Mouse (Mus musculus) activated CD4-positive, CD25-positive, alpha-beta regulatory T cell (primary cell): Measurements from ENCODE around the gene Sorbs2. TPM values are rescaled to one million over a fixed set of nuclear protein-coding genes. Genes with fewer than 3 reads are reported as not detected.

Experiments
- polyA plus RNA-seq, 2 experiments: library from polyadenylated mRNA; unstranded; fragments of 100-300 nt; shearing (Covaris generic); gene quantifications; one replicate each; pipeline ENCODE4 v1.2.1; 2017

Sorbs2 gene
- polyA plus RNA-seq = 1 to 10 TPM in 1 of 2 experiments, not detected in 1; 1.6 TPM

DNA sequence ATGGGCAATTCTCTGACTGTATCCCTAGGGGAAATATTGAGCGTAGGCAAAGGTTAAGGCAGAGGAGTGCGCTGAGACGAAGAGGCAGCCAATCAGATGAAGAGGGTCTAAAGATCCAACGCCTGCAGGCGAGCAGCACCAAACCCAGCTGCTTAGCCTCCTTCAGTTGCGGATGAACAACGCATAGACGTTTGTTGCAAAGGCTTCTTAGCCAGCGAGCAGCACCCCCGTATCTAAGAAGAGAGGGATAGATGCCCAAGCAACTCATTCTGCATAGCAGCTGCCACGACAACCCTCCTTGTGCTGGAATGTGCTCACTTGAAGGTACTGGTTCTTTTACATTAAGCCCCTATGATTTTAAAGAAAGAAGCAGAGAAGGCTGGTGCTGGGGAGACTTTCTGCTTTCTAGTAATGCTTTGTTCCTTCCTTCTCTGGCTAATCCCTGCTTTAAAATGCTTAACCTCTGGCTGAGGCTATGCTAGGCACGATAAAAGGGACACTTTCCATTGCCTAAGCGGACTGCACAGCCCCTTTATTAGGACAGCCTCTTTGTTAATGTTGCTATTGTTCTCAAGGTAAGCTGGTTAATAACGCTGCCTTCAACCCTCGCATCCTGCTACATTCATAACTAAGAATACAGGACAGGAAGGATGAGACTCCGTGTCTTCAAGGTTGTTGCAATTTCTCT, at the start of gene Sorbs2:
TSS of gene Sorbs2 (plus strand) at position 155 of the 688 bp plus-strand sequence.

Other genes starting within 250 kb of the Sorbs2 start
- under 1 TPM in 1 of 2 experiments, not detected in 1; 0.10 TPM for gene F11, start 245.8 kb upstream of the Sorbs2 start, polyA plus RNA-seq
- gene Klkb1, start 212.9 kb upstream of the Sorbs2 start, polyA plus RNA-seq = under 1 TPM; 0.07 to 0.29 TPM
- not detected for gene Gm45753, start 199.3 kb upstream of the Sorbs2 start, polyA plus RNA-seq
- gene Cyp4v3, start 174.6 kb upstream of the Sorbs2 start, polyA plus RNA-seq = 10 to 100 TPM in 1 of 2 experiments, 1 to 10 TPM in 1; 8.1 to 11.2 TPM
- under 1 TPM in 1 of 2 experiments, not detected in 1; 0.28 TPM for gene Fam149a, start 125.5 kb upstream of the Sorbs2 start, polyA plus RNA-seq
- under 1 TPM in 1 of 2 experiments, not detected in 1; 0.07 TPM for gene Tlr3, start 96.7 kb upstream of the Sorbs2 start, polyA plus RNA-seq